Mouse (Mus musculus) cerebellum, adult 11 months (tissue): ENCODE results near the gene Olfr788.

ENCODE experiments used
- DNase-seq: peaks from one replicate; pipeline ENCODE4 v3.0.0; 2022

The Olfr788 gene

DNA sequence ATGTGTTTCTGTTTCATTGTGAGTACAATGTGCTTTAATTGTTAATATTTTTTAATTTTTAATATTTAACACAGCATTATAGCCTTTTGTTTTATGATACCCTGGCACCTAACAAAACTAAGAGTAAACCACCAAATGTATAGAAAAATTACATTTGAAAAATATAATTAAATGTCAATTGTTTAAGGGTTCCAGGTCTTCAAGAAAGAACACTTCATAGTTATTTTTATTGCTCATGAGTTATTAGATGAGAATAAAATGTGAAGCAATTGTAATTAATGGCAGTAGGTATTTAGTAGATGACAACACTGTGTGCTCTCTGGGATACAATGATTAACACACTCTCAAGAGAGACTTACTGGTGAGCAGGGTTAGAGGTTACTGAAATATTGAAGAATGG lies at the start of gene Olfr788:
TSS of gene Olfr788 (plus strand) at position 301 of the 400 bp plus-strand sequence.
- no peak for DNase-seq

DNA sequence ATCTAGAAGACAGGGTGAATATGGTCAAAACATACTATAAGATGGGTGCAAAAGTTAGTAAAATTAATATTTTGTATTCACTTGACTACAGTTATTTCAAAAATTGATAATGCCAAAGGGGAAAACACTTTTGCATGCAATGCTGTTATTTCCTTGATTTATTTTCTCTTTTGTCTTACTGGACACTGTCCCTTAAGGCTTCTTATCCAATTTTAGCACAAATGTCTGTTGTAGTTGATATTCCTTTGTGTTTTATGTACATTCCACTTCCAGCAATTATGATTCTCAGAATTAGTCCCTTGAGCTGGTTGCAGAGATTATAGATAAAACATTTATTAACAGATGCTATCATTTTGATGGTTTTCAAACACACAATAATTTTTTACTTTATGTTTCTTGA lies 43.8 kb upstream of the Olfr788 start, which contains the start of gene Olfr786:
TSS of gene Olfr786 (plus strand) at position 301 of the 400 bp plus-strand sequence.
- no peak for DNase-seq

DNA sequence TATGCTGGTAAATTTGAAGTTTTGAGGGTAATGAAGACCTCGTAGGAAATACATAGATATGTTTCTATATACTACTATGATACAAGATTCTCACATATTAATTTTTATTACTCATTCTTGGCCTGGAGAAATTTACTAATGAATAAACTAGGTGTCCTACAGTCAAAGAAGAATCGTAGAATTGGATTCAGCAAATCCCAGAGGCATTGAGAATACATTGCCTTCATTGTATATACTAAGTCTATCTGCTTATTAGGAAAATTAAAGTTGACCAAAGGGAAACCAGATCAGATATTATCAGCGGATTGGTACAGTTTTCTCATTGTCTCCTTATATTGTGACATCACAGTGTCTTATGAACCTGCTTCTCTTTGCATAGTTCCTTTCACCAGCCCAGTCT lies 9.2 kb upstream of the Olfr788 start, which contains the start of gene Olfr787:
TSS of gene Olfr787 (plus strand) at position 301 of the 400 bp plus-strand sequence.
- DNase-seq = no peak

DNA sequence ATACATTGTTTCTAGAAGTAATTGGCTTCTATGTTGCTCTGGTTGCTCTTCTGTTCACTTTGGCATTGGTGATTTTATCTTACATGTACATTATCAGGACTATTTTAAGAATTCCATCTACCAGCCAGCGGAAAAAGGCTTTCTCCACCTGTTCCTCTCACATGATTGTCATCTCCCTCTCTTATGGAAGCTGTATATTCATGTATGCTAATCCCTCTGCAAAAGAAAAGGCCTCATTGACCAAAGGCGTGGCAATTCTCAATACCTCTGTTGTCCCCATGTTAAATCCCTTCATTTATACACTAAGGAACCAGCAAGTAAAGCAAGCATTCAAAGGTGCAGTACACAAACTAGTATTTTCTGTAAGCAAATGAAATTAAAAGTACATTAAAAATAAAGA lies 2.5 kb downstream of the Olfr788 start:
- DNase-seq = no peak

DNA sequence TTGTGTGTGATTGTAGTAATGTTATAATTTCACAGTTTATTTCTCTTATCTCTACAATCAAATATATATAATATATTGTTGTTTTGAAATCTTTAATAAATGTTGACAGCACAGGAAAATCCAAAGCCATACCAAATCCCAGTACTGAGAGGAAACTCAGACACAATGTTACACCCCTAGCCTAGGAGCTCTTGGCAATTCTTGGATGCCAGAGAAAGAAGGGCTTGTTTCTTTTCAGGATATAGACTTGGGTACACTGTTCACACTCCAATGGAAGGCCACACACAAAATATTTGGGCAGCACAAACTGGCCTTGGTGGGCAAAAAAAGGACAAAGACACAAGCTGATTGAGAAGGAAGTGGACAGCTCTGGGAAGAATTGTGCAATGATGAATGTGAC lies 2.9 kb downstream of the Olfr788 start:
- no peak for DNase-seq

DNA sequence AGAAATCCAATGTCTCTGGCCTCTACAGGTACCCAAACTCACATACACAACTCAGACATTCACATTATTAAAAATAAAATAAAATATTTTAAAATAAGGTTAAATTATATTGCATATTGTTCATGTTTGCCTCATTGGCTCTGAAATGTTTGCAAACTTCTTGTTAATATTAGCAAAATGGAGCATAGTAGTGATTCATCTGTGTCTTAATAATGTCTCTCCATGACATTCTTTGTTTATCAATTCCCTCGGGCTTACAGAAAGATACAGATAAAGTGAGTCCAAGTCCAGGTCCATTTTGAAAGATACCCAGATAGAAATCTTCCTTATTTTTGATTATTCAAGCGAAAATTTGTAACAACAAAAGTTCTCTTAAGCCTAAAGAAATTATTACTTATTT lies 13.7 kb downstream of the Olfr788 start, which contains the start of gene Olfr789:
TSS of gene Olfr789 (plus strand) at position 301 of the 400 bp plus-strand sequence.
- DNase-seq = no peak

DNA sequence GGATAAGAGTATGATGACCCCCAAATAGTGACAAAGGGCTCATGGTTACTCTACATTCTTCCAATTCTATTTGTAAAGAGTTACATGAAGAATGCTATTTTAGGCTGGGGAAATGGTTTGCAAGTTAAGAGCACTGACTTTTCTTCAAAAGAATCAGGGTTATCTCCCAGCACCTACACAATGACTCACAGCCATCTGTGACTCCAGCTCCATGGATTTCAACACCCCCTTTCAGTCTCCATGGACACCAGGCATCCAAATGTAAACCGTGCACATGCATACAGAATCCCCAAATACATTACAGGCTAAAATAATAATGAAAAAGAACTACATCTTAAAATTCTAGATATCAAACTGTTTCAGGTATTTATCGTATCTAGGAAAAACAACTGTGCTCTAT lies 19.3 kb downstream of the Olfr788 start:
- DNase-seq = no peak

DNA sequence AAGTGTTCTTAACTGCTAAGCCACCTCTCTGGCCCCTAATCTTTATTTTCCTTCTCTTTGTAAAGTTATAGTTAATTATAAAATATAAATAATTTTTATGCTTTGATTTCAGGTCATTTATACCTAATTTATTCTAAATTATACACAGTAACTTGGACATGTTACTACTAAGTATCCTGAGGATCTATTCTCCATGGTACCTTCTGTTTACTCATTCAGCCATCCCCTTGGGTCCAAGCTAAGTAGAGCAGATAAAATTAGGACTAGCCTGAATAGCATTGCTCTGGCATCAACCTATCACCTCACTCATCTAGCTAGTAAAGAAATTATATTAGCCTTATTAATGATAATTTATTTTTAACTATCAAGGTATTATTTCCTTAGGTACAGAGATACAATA lies 27.4 kb downstream of the Olfr788 start, which contains the start of gene Olfr790:
TSS of gene Olfr790 (plus strand) at position 301 of the 400 bp plus-strand sequence.
- no peak for DNase-seq

DNA sequence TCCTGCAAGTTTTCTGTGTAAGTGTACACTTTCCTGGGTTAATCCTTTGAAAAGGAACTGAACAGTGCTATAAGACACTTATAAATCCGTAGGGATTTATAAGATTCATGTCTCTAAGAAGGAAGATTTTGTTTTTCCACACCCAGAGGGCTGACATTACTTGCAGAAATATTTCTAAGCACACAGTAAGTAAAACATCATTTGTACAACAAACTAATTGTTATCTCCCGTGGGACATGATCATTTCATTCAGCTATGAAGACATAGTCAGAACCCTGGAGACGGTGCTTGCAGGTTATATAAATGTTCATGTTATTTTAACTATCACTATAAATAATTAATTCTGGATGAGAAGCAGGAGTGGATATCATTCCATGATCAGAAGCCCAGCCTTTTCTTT lies 50.7 kb downstream of the Olfr788 start, which contains the start of gene Olfr791:
TSS of gene Olfr791 (plus strand) at position 301 of the 400 bp plus-strand sequence.
- DNase-seq = no peak
